15 mouse cellular contexts compared by ENCODE assay signal in the genomic region with DNA sequence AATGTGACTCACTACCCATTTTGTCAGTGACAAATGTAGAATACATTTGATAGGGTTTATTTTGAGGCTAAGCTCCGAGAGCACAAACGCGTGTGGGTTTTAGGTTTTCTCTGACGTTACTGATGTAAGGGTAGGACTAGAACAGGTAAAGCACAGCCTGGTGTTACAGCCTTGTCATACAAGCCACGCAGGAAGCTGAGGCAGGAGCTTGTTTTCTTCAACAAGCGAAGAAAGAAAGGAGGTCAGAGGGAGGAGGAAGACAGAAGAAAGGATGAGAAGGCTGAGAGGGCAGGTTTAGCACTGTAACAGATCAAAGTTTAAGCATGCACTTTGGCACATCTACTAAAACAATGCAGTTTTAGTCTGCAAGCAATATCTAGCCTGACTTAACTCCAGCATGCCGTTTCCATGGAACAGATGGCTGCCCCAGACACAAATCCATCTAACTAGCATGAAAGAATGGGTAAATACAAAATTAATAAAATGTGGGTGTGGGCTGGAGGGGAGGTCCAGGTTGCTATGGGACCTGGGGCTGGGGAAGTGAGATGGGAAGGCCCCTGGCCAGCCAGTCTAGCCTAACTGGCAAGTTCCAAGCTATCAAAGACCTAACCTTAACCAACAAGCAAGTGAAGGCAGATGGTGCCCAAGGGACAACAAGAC. TPM values are rescaled to one million over a fixed set of nuclear protein-coding genes. Genes with fewer than 3 reads are reported as not detected.
A peak's percentile ranks its signal among the peaks of the same experiment; 100 is the strongest.
DNase-seq lines count a peak whose midpoint lies in the region; ATAC-seq and TF ChIP-seq lines count a peak whose summit lies in the region.
"Had no signal": no experiment of that assay in that cellular context is flagged by ENCODE, and none has a peak within 500 bp of the region (broad histone marks: within the 10 kb centered on the region; RNA-seq: fewer than 3 reads in every experiment).

No protein-coding gene starts in this region.

- no peaks in the 10 kb centered on the region for H3K9me3 ChIP-seq in forebrain, embryonic 14.5 days (replicated peaks; ENCODE audit: control insufficient read depth, low read length)
- no peaks in the 10 kb centered on the region for H3K9me3 ChIP-seq in forebrain, embryonic 10.5 days
- H3K9me3 ChIP-seq: neural tube, embryonic 13.5 days had no signal

- no peak overlapping the region for H3K9ac ChIP-seq in forebrain, embryonic 14.5 days (ENCODE audit: low read length)
- H3K9ac ChIP-seq: neural tube, embryonic 13.5 days had no signal

- TF ChIP-seq POLR2A in kidney, adult 2 months (IDR thresholded peaks at IDR 0.05; ENCODE audit: low read depth, low read length): no peak

- 84% methylated on average over 7 of the region's 7 CpGs for WGBS in forebrain, embryonic 14.5 days
- WGBS in forebrain, embryonic 10.5 days: 92% methylated on average over 7 of the region's 7 CpGs
- 78% methylated on average over 7 of the region's 7 CpGs for WGBS in kidney, adult 2 months

- no peak for DNase-seq in forebrain, embryonic 14.5 days (ENCODE audit: low spot score)
- DNase-seq in forebrain, embryonic 10.5 days (ENCODE audit: extremely low spot score, low spot score): no peak
- DNase-seq in kidney, adult 2 months: peak; percentile 43
- DNase-seq in kidney, postnatal 4 days: no peak
- peak; percentile 47 to 78 for DNase-seq in layer of hippocampus, adult 18-20 months (ENCODE audit: low spot score in 2 of 2)
- DNase-seq in thymus, postnatal 0 days (ENCODE audit: low spot score): peak; percentile 82
- DNase-seq in urinary bladder, adult 2 months (ENCODE audit: low spot score): no peak
- no peak for DNase-seq in adrenal gland, postnatal 14 days
- DNase-seq: cerebellum, adult 18-20 months; kidney, adult 11 months; liver; lung, adult 2 months; lung, postnatal 4 days; midbrain, embryonic 14.5 days had no signal

- no peak for ATAC-seq in forebrain, embryonic 14.5 days

- no peaks in the 10 kb centered on the region for H3K36me3 ChIP-seq in forebrain, embryonic 14.5 days (ENCODE audit: control insufficient read depth, insufficient read depth, low read length)
- H3K36me3 ChIP-seq in forebrain, embryonic 10.5 days (replicated peaks): no peaks in the 10 kb centered on the region
- H3K36me3 ChIP-seq in kidney, adult 2 months (ENCODE audit: control insufficient read depth, insufficient read depth, low read length): no peaks in the 10 kb centered on the region
- H3K36me3 ChIP-seq: neural tube, embryonic 13.5 days had no signal

- H3K27ac ChIP-seq in forebrain, embryonic 14.5 days (ENCODE audit: low read depth, low read length): peak overlapping the region; percentile 5; the same call in 1 of the 2 replicates
- no peak overlapping the region for H3K27ac ChIP-seq in forebrain, embryonic 10.5 days
- no peak overlapping the region for H3K27ac ChIP-seq in kidney, adult 2 months (ENCODE audit: insufficient read depth, low read depth, low read length)
- H3K27ac ChIP-seq: neural tube, embryonic 13.5 days had no signal

- H3K27me3 ChIP-seq in forebrain, embryonic 14.5 days (replicated peaks; ENCODE audit: control insufficient read depth, insufficient read depth, low read length): no peaks in the 10 kb centered on the region
- no peaks in the 10 kb centered on the region for H3K27me3 ChIP-seq in forebrain, embryonic 10.5 days (ENCODE audit: poor library complexity, severe bottlenecking)
- H3K27me3 ChIP-seq in kidney, adult 2 months (replicated peaks; ENCODE audit: control insufficient read depth, insufficient read depth, low read length): no peaks in the 10 kb centered on the region
- H3K27me3 ChIP-seq: neural tube, embryonic 13.5 days had no signal

- TF ChIP-seq CTCF in kidney, adult 2 months (conservative IDR thresholded peaks at IDR 0.05; ENCODE audit: insufficient read depth, insufficient read length, low read depth, low read length): no peak

- peaks cover 26% of the 10 kb centered on the region for H3K4me1 ChIP-seq in forebrain, embryonic 14.5 days (ENCODE audit: control insufficient read depth, insufficient read depth, low read length)
- H3K4me1 ChIP-seq in forebrain, embryonic 10.5 days: peaks cover 43% of the 10 kb centered on the region
- peaks cover 3% of the 10 kb centered on the region for H3K4me1 ChIP-seq in kidney, adult 2 months (ENCODE audit: control insufficient read depth, insufficient read depth, low read length)

- no peak overlapping the region for H3K4me2 ChIP-seq in forebrain, embryonic 14.5 days (ENCODE audit: low read length)
- H3K4me2 ChIP-seq: neural tube, embryonic 13.5 days had no signal

- no peak overlapping the region for H3K4me3 ChIP-seq in forebrain, embryonic 14.5 days (ENCODE audit: low read depth, low read length)
- no peak overlapping the region for H3K4me3 ChIP-seq in forebrain, embryonic 10.5 days
- no peak overlapping the region for H3K4me3 ChIP-seq in kidney, adult 2 months (ENCODE audit: insufficient read depth, low read depth, low read length)
- H3K4me3 ChIP-seq: neural tube, embryonic 13.5 days had no signal

RNA-seq across cellular contexts. Expression of a gene that starts 21.7 kb away (rescaled TPM):
- 18.3 and 18.6 TPM in 2 replicates for polyA plus RNA-seq in forebrain, embryonic 14.5 days (2014; fragmentation: Nextera tagmentation; extraction: Ambion mirVana)
- polyA plus RNA-seq in forebrain, embryonic 10.5 days (2016; fragmentation: Nextera tagmentation; extraction: Ambion mirVana): 12.4 and 13.7 TPM in 2 replicates
- 4.9 and 5.2 TPM in 2 replicates for polyA plus RNA-seq in kidney, adult 2 months (2012; rRNA removed)
- 10 to 100 TPM; 39.6 to 40.0 TPM for total RNA-seq in layer of hippocampus, adult 18-20 months (2021)
- polyA plus RNA-seq in thymus, postnatal 0 days (2015; fragmentation: Nextera tagmentation; extraction: Ambion mirVana): 7.6 and 10.8 TPM in 2 replicates
- polyA plus RNA-seq in urinary bladder, adult 2 months (2012; rRNA removed): 9.8 and 11.5 TPM in 2 replicates
- 16.1 and 18.3 TPM in 2 replicates for total RNA-seq in adrenal gland, postnatal 14 days (2021)

RNA-seq across cellular contexts. Expression of a gene that starts 21.8 kb away (rescaled TPM):
- 518 and 577 TPM in 2 replicates for polyA plus RNA-seq in forebrain, embryonic 14.5 days (2014; fragmentation: Nextera tagmentation; extraction: Ambion mirVana)
- 480 and 492 TPM in 2 replicates for polyA plus RNA-seq in forebrain, embryonic 10.5 days (2016; fragmentation: Nextera tagmentation; extraction: Ambion mirVana)
- 215 and 275 TPM in 2 replicates for polyA plus RNA-seq in kidney, adult 2 months (2012; rRNA removed)
- 100 to 1,000 TPM; 210 to 219 TPM for total RNA-seq in layer of hippocampus, adult 18-20 months (2021)
- 519 and 548 TPM in 2 replicates for polyA plus RNA-seq in thymus, postnatal 0 days (2015; fragmentation: Nextera tagmentation; extraction: Ambion mirVana)
- 422 and 491 TPM in 2 replicates for polyA plus RNA-seq in urinary bladder, adult 2 months (2012; rRNA removed)
- 256 and 261 TPM in 2 replicates for total RNA-seq in adrenal gland, postnatal 14 days (2021)

Comparison
In these comparisons a context has a peak if more than half of its experiments do, and no peak if none do; other contexts are left out.
1. DNase-seq: peak in kidney, adult 2 months (single experiment), layer of hippocampus, adult 18-20 months (2 of 2) and thymus, postnatal 0 days (single experiment); none in forebrain, embryonic 14.5 days (single experiment), forebrain, embryonic 10.5 days (single experiment), kidney, postnatal 4 days (0 of 2), urinary bladder, adult 2 months (single experiment) and adrenal gland, postnatal 14 days (single experiment).